Mouse (Mus musculus) forebrain, embryonic 11.5 days (tissue): ENCODE data around the gene Msmp. TPM values are rescaled to one million over a fixed set of nuclear protein-coding genes. Genes with fewer than 3 reads are reported as not detected.
"Not testable (repeated sequence)": the region's sequence is repeated elsewhere in the genome, so short reads cannot be mapped to it uniquely, and the experiment has no call there.

Source experiments
- ATAC-seq: fragments of 200-750 bp; cut with Nextera tagmentation; replicated peaks from 2 replicates; pipeline ENCODE4 v1.8.0; 2017; ENCODE audit warnings: moderate TSS enrichment; ENCODE audit not compliant: low FRiP score
- DNase-seq: peaks from one replicate; pipeline ENCODE4 v3.0.0-alpha.2; 2017; ENCODE audit warnings: low spot score
- H3K27ac ChIP-seq: fragments of 300-500 bp; sonication (generic); 2 replicates; pipeline ENCODE4 v1.5.1; 2014; ENCODE audit warnings: low read depth, low read length
- H3K27me3 ChIP-seq: fragments of 300-500 bp; sonication (generic); 2 replicates; pipeline ENCODE4 v1.6.1; 2014; ENCODE audit warnings: mild to moderate bottlenecking, low read length, mixed read lengths; ENCODE audit not compliant: control insufficient read depth, insufficient read depth
- H3K36me3 ChIP-seq: fragments of 300-500 bp; sonication (generic); 2 replicates; pipeline ENCODE4 v1.6.1; 2014; ENCODE audit warnings: mild to moderate bottlenecking, low read length, moderate library complexity, mixed read lengths; ENCODE audit not compliant: control insufficient read depth, insufficient read depth
- H3K4me1 ChIP-seq: fragments of 300-500 bp; sonication (generic); replicated peaks from 2 replicates; pipeline ENCODE4 v1.6.1; 2014; ENCODE audit warnings: low read length, mixed read lengths; ENCODE audit not compliant: control insufficient read depth, insufficient read depth
- H3K4me2 ChIP-seq: fragments of 300-500 bp; sonication (generic); 2 replicates; pipeline ENCODE4 v1.6.1; 2014; ENCODE audit warnings: low read depth, mild to moderate bottlenecking, low read length, moderate library complexity, mixed read lengths; ENCODE audit not compliant: severe bottlenecking
- H3K4me3 ChIP-seq: fragments of 300-500 bp; sonication (generic); 2 replicates; pipeline ENCODE4 v1.5.1; 2014; ENCODE audit warnings: low read depth, low read length
- H3K9ac ChIP-seq: fragments of 300-500 bp; sonication (generic); 2 replicates; pipeline ENCODE4 v1.6.1; 2014; ENCODE audit warnings: low read length
- H3K9me3 ChIP-seq: fragments of 300-500 bp; sonication (generic); 2 replicates; pipeline ENCODE4 v1.6.1; 2016; ENCODE audit warnings: low read length, mixed read lengths; ENCODE audit not compliant: control insufficient read depth
- WGBS: fragments of 180-500 bp; shearing (Covaris S2); extraction: QIAGEN DNeasy Blood & Tissue Kit; methylation state at CpG from one replicate; pipeline ENCODE4 v1.1.7; 2014; 5-methylcytosine and 5-hydroxymethylcytosine counted together
- polyA plus RNA-seq: library from polyadenylated mRNA; unstranded; fragments of >200 nt; fragmentation: Nextera tagmentation; extraction: Ambion mirVana; gene quantifications from 2 replicates; pipeline ENCODE4 v1.2.1, GENCODE M21; 2014

Msmp gene
- polyA plus RNA-seq, 1 experiment from 2014 or later = 2.8 TPM

DNA sequence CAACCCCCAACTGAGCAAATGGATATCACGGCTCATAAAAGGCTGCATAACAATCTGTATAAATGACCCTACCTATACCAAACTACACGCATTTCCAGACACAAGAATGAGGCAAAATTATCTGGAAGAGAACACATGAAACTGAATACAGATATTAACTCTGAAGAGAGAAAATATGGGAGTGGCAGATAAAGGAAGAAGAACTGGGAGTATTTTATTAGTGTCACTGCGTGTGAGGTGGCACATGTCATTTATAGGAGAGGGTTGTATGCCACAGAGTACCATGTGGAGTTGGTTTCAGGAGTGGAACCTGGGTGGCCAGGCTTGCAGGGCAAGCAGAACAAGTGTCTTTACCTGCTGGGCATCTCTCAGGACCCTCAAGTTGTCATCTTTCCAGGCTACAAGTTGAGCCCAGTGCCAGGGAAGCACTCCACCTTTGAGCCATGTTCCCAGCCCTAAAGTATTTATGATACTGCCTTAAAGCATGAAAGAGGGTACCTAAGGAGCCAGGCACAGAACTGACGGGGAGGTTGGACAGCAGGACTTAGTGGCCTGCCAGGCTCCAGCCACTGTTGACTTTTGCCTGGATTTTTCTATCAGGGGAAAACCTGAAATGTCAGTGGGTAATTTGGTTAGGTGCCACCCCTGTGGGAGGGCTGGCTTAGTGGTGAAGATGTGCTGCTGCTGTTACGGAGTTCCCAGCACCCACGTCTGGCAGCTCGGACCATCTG is 14.5 kb upstream of the Msmp start:
- Histone ChIP-seq H3K27ac (no peak overlapping the region), H3K27me3 (no peaks in the 10 kb centered on the region), H3K4me2 (no peak overlapping the region), H3K4me3 (no peak overlapping the region), H3K9me3 (no peaks in the 10 kb centered on the region), H3K9ac (no peak overlapping the region), H3K4me1 (no peaks in the 10 kb centered on the region), H3K36me3 (no peaks in the 10 kb centered on the region)
- DNase-seq (no peak), ATAC-seq (no peak)
- 96% methylated on average over 7 of the region's 7 CpGs for WGBS

DNA sequence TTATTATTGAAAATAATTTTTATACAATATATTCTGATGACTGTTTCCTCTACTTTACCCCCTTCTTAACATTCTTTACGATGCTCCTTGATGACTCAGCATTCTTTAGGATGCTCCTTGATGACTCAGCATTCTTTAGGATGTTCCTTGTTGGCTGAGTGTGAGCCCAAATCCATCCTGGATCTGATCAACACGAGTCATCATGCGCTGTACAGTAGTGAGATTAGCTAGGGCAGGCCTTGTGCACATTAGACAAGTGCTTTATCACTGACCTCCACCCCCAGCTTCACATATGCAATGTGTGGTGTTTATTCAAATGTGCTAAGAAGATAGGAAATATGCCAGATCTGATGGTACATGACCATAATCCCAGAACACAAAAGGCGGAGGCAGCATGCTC is 13.9 kb upstream of the Msmp start:
- 87% methylated on average over 4 of the region's 4 CpGs for WGBS
- no peaks in the 10 kb centered on the region for H3K36me3 ChIP-seq
- H3K4me2 ChIP-seq = no peak overlapping the region
- no peak for ATAC-seq
- no peaks in the 10 kb centered on the region for H3K27me3 ChIP-seq
- no peak overlapping the region for H3K9ac ChIP-seq
- H3K9me3 ChIP-seq = no peaks in the 10 kb centered on the region
- H3K4me3 ChIP-seq = no peak overlapping the region
- H3K4me1 ChIP-seq = no peaks in the 10 kb centered on the region
- H3K27ac ChIP-seq = no peak overlapping the region
- DNase-seq = no peak

DNA sequence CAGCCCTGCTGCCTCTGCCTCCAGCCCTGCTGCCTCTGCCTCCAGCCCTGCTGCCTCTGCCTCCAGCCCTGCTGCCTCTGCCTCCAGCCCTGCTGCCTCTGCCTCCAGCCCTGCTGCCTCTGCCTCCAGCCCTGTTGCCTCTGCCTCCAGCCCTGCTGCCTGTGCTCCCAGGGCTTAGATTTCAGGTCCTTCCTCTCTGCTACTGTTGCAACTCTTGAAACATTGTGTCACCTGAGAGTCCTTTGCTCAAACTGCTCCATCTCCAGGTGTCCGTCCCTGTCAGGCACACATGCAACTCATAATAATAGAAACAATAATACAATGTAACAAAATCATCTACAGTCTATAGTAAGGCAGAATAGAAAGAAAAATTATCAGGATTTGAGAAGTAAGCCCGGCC is 12.3 kb upstream of the Msmp start:
- H3K4me2 ChIP-seq, H3K27ac ChIP-seq, H3K36me3 ChIP-seq, DNase-seq, H3K9me3 ChIP-seq, H3K9ac ChIP-seq, H3K27me3 ChIP-seq, H3K4me1 ChIP-seq, ATAC-seq, H3K4me3 ChIP-seq: not testable (repeated sequence)
- 81% methylated on average over 2 of the region's 2 CpGs for WGBS

DNA sequence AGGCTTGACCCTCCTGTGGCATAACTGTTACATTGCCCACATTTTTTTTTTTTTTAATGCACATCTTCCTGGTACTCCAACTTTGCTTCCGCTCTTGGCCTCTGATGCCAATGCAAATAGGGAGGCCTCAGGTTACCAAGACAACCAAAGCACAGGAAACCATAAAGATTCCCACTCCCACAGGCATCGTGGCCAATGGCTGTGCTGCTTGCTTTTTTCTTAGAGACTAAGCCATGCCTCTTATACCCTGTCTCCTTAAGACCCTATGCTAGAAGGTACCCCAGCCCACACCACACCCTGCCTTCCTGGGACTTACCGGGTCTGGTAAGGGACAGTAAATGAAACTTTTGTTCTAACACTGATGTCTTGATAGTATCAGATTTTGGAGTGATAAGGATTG is 9.2 kb upstream of the Msmp start:
- WGBS = 78% methylated on average over 3 of the region's 3 CpGs
- ATAC-seq = no peak
- Histone ChIP-seq H3K4me1 (no peaks in the 10 kb centered on the region), H3K36me3 (no peaks in the 10 kb centered on the region), H3K4me2 (no peak overlapping the region), H3K27ac (no peak overlapping the region), H3K27me3 (no peaks in the 10 kb centered on the region), H3K9ac (no peak overlapping the region), H3K9me3 (no peaks in the 10 kb centered on the region), H3K4me3 (no peak overlapping the region)
- DNase-seq = no peak

DNA sequence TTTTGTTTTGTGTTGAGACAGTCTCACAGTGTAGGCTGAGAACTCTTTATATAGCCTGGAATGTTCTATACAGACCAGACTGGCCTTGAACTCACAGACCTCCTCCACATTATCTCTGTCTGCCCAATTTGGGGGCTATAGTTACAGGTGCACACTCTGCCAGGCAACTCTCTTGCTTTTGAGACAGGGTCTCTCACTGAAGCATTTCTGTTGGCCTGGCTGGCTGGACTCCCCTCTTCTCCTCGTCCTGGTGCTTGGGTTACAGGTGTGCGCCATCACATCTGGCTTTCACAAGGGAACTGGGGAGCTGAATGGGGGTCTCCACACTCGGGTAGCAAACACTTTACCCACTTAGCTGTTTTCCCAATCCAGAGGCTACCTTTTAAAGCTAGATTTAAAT is 7.7 kb upstream of the Msmp start:
- Histone ChIP-seq H3K4me3 (no peak overlapping the region), H3K9me3 (no peaks in the 10 kb centered on the region), H3K4me1 (no peaks in the 10 kb centered on the region), H3K9ac (no peak overlapping the region), H3K27ac (no peak overlapping the region), H3K36me3 (no peaks in the 10 kb centered on the region), H3K4me2 (no peak overlapping the region), H3K27me3 (no peaks in the 10 kb centered on the region)
- DNase-seq (no peak), ATAC-seq (no peak)
- WGBS = 86% methylated on average over 3 of the region's 3 CpGs

DNA sequence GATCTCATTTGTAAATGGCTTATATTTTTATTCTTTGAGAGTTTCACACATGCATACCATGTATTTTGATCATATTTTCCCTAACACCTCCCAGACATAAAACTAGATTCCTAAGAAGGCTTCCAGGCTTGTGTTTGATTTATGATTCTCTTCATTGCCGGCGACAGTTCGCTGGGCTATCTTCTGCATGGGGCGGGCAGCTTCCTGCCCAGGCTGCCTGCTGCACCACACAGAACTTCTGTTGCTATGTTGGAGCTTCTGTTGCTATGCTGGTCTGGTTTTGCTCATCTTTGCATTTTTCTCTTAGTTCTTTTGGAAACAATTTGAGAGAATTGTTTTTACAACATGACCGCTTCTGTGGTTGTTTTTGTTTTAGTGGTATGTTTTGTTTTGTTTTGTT is 7.2 kb upstream of the Msmp start:
- no peak for DNase-seq
- Histone ChIP-seq H3K4me1 (no peaks in the 10 kb centered on the region), H3K36me3 (no peaks in the 10 kb centered on the region), H3K27ac (no peak overlapping the region), H3K27me3 (no peaks in the 10 kb centered on the region), H3K9me3 (no peaks in the 10 kb centered on the region), H3K9ac (no peak overlapping the region), H3K4me3 (no peak overlapping the region), H3K4me2 (no peak overlapping the region)
- ATAC-seq = no peak
- 88% methylated on average over 5 of the region's 5 CpGs for WGBS

DNA sequence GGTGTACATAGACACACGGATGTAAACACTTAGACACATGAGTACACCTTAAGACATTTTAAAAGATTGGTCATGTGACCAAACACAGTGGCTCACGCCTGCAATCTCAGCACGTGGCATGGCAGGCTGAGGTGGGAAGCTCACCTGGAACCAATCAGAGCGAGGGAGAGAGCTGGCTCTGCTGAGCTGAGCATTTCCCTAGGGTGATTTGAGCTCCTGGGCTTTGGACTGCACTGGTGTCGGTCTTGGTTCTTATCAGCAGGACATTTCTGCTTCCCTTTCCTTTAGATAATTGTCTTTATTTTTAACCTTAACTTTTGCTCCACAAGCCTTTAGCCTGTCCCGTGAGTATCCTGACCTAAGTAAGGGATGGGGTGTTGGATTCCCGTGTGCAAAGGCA is 3.4 kb upstream of the Msmp start:
- Histone ChIP-seq H3K27ac (no peak overlapping the region), H3K9ac (no peak overlapping the region), H3K4me3 (no peak overlapping the region), H3K4me2 (no peak overlapping the region), H3K4me1 (no peaks in the 10 kb centered on the region), H3K27me3 (no peaks in the 10 kb centered on the region), H3K9me3 (no peaks in the 10 kb centered on the region), H3K36me3 (peaks cover 7% of the 10 kb centered on the region)
- 64% methylated on average over 7 of the region's 7 CpGs for WGBS
- ATAC-seq = no peak
- no peak for DNase-seq

DNA sequence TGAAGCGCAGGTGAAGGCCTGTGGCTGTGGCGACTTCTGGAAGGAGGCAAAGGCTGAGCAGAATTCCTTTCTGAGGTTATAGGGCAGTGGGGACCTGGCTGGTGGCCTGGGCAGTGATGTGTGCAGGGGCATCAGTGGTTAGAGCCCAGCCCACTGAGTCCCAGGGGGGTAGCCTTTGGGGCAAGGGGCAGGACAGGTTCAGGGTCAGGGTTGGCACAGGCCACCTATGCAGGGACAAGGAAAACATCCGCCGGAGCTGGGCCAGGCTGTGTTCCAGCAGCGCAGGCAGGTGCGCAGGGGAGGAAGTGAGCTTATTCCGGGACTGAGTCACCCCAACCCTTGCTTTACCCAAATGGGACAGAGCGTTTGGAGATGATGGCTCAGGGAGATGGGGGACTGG is 2.1 kb upstream of the Msmp start:
- 0 out of 2 replicates have a peak, but pooled peaks have one; percentile 7 for ATAC-seq

DNA sequence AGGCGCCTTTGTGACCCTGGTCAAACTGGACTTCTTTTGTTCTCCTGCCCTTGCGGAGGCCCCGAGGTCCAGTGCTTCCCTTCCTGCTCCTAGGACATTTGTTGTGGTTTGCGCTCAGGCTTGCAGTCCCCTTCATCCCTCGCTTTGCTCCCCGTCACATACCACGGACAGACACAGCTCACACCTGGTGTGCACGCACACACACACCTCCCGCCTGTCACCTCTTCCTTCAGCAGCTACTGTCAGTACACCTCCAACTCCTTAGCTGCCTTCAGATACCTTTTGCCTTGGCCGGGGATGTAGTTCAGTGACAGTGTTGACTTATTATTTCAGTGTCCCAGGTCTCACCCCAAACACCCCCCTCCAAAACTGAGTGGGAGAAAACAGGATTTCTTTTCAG is 1.4 kb upstream of the Msmp start:
- 64% methylated on average over 10 of the region's 10 CpGs for WGBS
- H3K4me2 ChIP-seq = no peak overlapping the region

More for the DNA sequence above, 2.1 kb upstream of the Msmp start:
- Histone ChIP-seq H3K27me3 (no peaks in the 10 kb centered on the region), H3K4me1 (no peaks in the 10 kb centered on the region), H3K27ac (no peak overlapping the region), H3K9ac (no peak overlapping the region), H3K36me3 (peaks cover 7% of the 10 kb centered on the region), H3K4me2 (no peak overlapping the region), H3K4me3 (no peak overlapping the region), H3K9me3 (no peaks in the 10 kb centered on the region)
- no peak for DNase-seq
- WGBS = 70% methylated on average over 8 of the region's 8 CpGs

More for the DNA sequence above, 1.4 kb upstream of the Msmp start:
- no peaks in the 10 kb centered on the region for H3K27me3 ChIP-seq
- H3K36me3 ChIP-seq = peaks cover 7% of the 10 kb centered on the region
- no peak overlapping the region for H3K27ac ChIP-seq
- no peak for ATAC-seq
- H3K4me3 ChIP-seq = no peak overlapping the region
- H3K4me1 ChIP-seq = no peaks in the 10 kb centered on the region
- DNase-seq = no peak
- no peak overlapping the region for H3K9ac ChIP-seq
- no peaks in the 10 kb centered on the region for H3K9me3 ChIP-seq
